Mouse (Mus musculus) gastrocnemius, adult 8-10 months (tissue): ENCODE measurements around the gene Rnf144a. TPM values are rescaled to one million over a fixed set of nuclear protein-coding genes. Genes with fewer than 3 reads are reported as not detected.

Source experiments
- DNase-seq, 2 experiments: peaks; one replicate each; pipeline ENCODE4 v3.0.0; 2022; ENCODE audit warnings: low spot score in 2 of 2
- total RNA-seq, 4 experiments: library from RNA; stranded (reverse); gene quantifications; 2 replicates each; pipeline ENCODE4 v1.2.4; 2022

Gene Rnf144a
- total RNA-seq, 4 experiments from 2014 or later: 2.3 to 3.1 (median 3.0) TPM

DNA sequence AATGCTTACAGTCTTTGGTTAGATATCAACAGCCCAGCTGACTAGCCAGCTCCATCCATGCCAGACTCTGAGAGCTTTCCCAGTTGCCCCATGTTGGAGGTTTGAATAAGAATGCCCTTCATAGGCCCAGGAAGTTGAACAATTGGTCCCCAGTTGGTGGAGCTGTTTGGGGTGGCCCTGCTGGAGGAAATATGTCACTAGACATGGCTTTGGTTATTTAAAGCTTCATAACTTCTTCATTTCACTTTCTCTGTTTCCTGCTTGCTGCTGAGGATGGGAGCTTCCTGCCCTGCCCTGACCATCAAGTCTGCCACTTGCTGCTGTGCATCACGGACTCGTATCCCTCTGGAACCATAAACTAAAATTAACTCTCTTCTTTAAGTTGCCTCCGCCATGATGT, 4.6 kb downstream of the Rnf144a start:
- no peak for DNase-seq

- no peak for DNase-seq
Observed at GRCm38 (mm10) chr12:26408707-26409106, 6.3 kb downstream of the Rnf144a start.

- DNase-seq: no peak
Observed at GRCm38 (mm10) chr12:26404781-26405702, 10.0 kb downstream of the Rnf144a start.

GRCm38 (mm10) chr12:26403372-26404125, 11.5 kb downstream of the Rnf144a start:
- peak; percentile 28 to 30 for DNase-seq

DNA sequence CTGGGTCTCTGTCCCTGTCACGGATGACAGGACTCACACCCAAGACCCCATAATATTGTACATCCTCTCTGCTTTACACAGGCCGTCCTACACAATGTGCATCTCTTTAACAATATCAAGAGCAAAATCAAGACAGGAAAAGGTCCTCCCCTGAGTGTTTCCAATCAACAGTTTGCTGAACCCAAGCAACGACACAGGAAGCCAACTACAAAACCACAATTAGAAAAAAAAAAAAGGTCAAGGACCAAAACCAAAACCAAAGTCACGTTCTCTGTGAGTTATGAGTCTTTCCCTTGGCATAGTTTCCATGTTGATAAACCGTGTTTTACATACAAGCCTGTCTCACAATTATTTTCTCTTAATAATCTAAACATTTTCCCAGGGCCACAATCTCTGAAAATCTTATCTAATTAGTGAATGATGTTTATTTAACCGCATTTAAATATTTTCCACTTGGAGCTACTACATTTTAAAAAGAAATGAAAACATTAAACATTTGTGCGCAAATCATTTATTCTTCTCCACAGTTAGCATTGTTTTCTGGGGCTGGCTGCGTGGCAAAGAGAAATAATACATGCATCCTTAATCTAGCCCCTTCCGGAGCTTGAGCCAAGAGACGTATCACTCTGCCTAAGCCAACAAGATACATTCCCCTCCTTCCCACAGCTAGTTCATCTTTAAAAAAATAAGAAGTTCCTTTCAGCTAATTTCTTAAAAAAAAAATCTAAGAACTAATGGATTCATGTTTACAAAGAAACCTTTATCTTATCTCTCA, 13.2 kb downstream of the Rnf144a start:
- DNase-seq: no peak

DNA sequence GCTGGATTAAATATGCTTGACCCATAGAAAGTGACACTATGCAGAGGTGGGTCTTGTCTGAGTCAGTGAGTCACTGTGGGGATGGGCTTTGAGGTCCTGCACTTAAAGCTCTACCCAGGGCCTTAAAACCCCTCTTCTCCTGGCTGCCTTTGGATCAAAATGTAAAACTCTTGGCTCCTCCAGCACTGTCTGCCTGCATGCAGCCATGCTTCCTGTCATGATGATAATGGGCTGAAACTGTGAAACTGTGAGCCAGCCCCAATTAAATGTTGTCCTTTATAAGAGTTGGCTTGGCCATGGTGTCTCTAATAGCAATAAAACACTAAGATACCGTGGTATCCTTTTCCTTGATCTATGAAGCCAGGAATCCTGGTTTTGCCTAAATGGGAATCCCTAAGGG, 13.8 kb downstream of the Rnf144a start:
- no peak for DNase-seq

DNA sequence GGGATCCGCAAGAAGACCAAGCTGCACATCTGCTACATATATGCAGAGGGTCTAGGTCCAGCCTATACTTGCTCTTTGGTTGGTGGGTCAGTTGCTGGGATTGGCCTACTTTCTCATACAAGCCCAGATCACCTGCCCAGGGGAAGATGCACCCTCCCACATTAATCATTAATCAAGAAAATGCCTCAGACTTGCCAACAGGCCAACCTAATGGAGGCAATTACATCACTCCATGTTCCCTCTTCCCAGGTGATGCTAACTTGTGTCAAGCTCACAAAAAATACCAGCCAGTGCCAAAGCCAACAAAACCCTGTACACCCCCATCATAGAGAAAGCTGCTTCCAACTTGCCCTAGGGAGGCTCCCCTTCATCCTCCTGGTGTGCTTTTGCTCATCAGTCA, 14.3 kb downstream of the Rnf144a start:
- no peak for DNase-seq

GRCm38 (mm10) chr12:26399391-26399790, 15.7 kb downstream of the Rnf144a start:
- no peak for DNase-seq

GRCm38 (mm10) chr12:26398597-26398996, 16.5 kb downstream of the Rnf144a start:
- no peak for DNase-seq

GRCm38 (mm10) chr12:26394485-26395470, 20.3 kb downstream of the Rnf144a start:
- no peak for DNase-seq

DNA sequence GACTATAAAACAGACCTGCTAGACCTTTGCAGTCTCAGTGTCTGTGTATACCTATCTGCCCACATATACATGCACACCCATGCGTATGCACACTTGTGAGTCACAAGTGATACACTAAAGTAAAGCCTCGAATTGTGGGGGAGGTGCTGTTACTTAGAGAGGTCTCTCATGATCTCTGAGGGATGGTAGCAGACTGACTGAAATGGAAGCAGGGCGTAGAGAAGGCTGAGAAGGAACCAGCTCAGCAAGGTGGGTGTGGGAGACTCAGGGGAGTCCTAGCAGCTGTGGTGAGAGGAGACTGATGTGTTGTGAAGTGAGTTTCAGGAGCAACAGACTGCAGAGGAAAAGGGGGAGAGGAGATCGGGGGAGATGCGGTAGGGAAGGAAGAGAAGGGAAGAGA, 21.8 kb downstream of the Rnf144a start:
- DNase-seq: no peak

DNA sequence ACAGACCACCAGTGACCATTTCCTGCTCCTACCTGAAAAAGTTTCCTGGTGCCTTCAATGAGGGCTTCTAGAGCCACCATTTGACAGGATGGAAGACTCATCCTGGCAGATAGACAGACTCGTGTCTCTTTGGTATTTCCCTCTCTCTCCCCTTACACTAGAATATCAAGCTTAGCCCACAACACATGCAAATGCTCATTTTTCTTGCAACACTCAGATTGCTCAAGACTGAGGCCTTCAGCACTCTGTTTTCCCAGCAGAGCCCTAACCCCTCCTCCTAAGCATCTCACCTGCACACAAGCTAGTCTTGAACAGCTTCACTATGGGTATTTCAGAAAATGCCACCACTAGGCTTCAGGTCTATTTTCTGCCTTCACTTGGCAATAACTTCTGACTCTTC, 23.9 kb downstream of the Rnf144a start:
- DNase-seq: no peak

GRCm38 (mm10) chr12:26387523-26387922, 27.5 kb downstream of the Rnf144a start:
- DNase-seq: no peak

GRCm38 (mm10) chr12:26386947-26387346, 28.1 kb downstream of the Rnf144a start:
- no peak for DNase-seq

DNA sequence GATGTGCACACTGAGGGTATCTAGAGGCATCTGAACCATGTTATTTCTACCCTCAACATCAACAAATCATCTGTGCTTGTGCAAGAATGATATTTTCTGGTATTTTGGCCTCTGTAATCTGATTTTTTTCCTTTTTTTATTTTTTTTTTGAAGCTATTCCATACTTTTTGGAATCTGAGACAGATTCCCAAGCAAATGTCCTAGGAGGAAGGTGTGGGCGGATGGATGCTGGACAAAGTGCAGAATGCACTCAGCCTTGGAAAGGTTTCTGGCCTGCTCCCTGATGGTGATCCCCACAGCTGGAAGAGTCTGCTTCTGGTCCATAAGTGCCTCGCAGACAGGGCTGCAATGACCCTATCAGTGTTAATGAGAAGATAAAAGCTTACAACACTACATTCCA, 28.9 kb downstream of the Rnf144a start:
- no peak for DNase-seq

- no peak for DNase-seq
Observed at GRCm38 (mm10) chr12:26385735-26386134, 29.3 kb downstream of the Rnf144a start.

GRCm38 (mm10) chr12:26381730-26382129, 33.3 kb downstream of the Rnf144a start:
- no peak for DNase-seq

DNA sequence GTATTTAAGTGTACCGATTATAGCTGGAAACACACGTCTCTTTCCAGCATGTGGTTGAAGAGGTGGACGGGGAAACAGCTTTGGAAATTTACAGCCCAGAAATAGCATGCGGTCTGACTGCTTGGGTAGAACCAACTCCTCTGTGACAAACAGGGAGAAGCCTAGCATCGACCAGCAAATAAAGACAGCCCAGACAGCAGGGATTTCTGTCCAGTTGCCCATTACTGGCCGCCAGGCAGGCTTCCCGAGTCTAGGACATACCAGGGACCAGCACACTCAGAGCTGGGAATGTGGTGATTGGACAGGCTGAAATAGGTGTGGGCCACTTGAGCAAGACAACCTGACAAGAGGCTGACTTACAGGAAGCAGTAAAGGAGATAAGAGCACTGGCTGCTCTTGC, 35.3 kb downstream of the Rnf144a start:
- no peak for DNase-seq

DNA sequence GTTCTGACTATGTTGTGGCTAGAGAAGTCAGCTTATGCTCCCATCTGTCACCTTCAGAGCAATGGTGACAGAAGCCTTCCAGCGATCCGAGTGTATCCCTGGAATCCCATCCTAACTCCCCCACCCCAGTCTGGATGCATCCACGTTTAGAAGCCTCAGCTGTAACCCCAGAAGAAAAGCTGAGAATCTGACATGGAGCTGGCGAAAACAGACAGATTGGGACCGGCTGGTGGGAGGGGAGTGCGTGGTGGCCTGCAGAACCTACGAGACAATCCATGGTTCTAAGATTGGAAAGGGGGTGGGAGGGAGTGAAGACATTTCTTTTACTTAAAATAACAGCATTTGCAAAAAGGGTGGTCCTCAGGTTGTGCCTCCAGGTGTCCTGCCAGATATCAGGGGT, 37.4 kb downstream of the Rnf144a start:
- no peak for DNase-seq

GRCm38 (mm10) chr12:26376541-26377323, 38.3 kb downstream of the Rnf144a start:
- DNase-seq: no peak
